Mouse (Mus musculus) liver, postnatal 0 days (tissue): ENCODE data around the gene Slc34a1.

Source experiments
- CTCF ChIP-seq: sonication (generic); IDR thresholded peaks from 2 replicates; pipeline ENCODE4 v1.5.1; 2016; ENCODE audit warnings: antibody characterized with exemption, low read depth
- EP300 ChIP-seq: IDR thresholded peaks from 2 replicates; pipeline ENCODE4 v1.6.1; 2016; ENCODE audit warnings: antibody characterized with exemption, low read depth, mild to moderate bottlenecking

GRCm38 (mm10) chr13:55450511-55450980, 52.6 kb downstream of the Slc34a1 start:
- TF ChIP-seq CTCF (no peak), EP300 (no peak)
